Mouse (Mus musculus) midbrain, embryonic 14.5 days (tissue): ENCODE data around the gene Eva1a. TPM values are rescaled to one million over a fixed set of nuclear protein-coding genes. Genes with fewer than 3 reads are reported as not detected.

Experiments used
- ATAC-seq: fragments of 200-750 bp; cut with Nextera tagmentation; 2 replicates; pipeline ENCODE4 v1.8.0; 2017; ENCODE audit warnings: moderate number of reproducible peaks, moderate library complexity; ENCODE audit not compliant: low FRiP score, low TSS enrichment
- DNase-seq: peaks from one replicate; pipeline ENCODE4 v3.0.0-alpha.2; 2015
- H3K27ac ChIP-seq: fragments of 300-500 bp; sonication (generic); replicated peaks from 2 replicates; pipeline ENCODE4 v1.5.1; 2014; ENCODE audit warnings: mild to moderate bottlenecking, low read depth, low read length, moderate library complexity
- H3K27me3 ChIP-seq: fragments of 300-500 bp; sonication (generic); 2 replicates; pipeline ENCODE4 v1.6.1; 2014; ENCODE audit warnings: low read length, control low read depth, mixed read lengths; ENCODE audit not compliant: control insufficient read depth, insufficient read depth
- H3K36me3 ChIP-seq: fragments of 300-500 bp; sonication (generic); 2 replicates; pipeline ENCODE4 v1.6.1; 2014; ENCODE audit warnings: low read length, control low read depth; ENCODE audit not compliant: control insufficient read depth, insufficient read depth
- H3K4me1 ChIP-seq: fragments of 300-500 bp; sonication (generic); 2 replicates; pipeline ENCODE4 v1.6.1; 2014; ENCODE audit warnings: mild to moderate bottlenecking, antibody characterized with exemption, low read length, control low read depth; ENCODE audit not compliant: control insufficient read depth, insufficient read depth
- H3K4me2 ChIP-seq: fragments of 300-500 bp; sonication (generic); 2 replicates; pipeline ENCODE4 v1.6.1; 2014; ENCODE audit warnings: mild to moderate bottlenecking, low read length, moderate library complexity
- H3K4me3 ChIP-seq: fragments of 300-500 bp; sonication (generic); replicated peaks from 2 replicates; pipeline ENCODE4 v1.5.1; 2014; ENCODE audit warnings: low read depth, low read length
- H3K9ac ChIP-seq: fragments of 300-500 bp; sonication (generic); replicated peaks from 2 replicates; pipeline ENCODE4 v1.6.1; 2014; ENCODE audit warnings: mild to moderate bottlenecking, low read length, moderate library complexity
- H3K9me3 ChIP-seq: fragments of 300-500 bp; sonication (generic); 2 replicates; pipeline ENCODE4 v1.6.1; 2016; ENCODE audit warnings: low read length, control low read depth, mixed read lengths; ENCODE audit not compliant: control insufficient read depth
- WGBS: fragments of 180-500 bp; shearing (Covaris S2); extraction: QIAGEN DNeasy Blood & Tissue Kit; methylation state at CpG from one replicate; pipeline ENCODE4 v1.1.7; 2014; 5-methylcytosine and 5-hydroxymethylcytosine counted together
- polyA plus RNA-seq: library from polyadenylated mRNA; unstranded; fragments of >200 nt; fragmentation: Nextera tagmentation; extraction: Ambion mirVana; gene quantifications from 2 replicates; pipeline ENCODE4 v1.2.1, GENCODE M21; 2014

The Eva1a gene
- polyA plus RNA-seq = 0.32 and 0.63 TPM in 2 replicates

DNA sequence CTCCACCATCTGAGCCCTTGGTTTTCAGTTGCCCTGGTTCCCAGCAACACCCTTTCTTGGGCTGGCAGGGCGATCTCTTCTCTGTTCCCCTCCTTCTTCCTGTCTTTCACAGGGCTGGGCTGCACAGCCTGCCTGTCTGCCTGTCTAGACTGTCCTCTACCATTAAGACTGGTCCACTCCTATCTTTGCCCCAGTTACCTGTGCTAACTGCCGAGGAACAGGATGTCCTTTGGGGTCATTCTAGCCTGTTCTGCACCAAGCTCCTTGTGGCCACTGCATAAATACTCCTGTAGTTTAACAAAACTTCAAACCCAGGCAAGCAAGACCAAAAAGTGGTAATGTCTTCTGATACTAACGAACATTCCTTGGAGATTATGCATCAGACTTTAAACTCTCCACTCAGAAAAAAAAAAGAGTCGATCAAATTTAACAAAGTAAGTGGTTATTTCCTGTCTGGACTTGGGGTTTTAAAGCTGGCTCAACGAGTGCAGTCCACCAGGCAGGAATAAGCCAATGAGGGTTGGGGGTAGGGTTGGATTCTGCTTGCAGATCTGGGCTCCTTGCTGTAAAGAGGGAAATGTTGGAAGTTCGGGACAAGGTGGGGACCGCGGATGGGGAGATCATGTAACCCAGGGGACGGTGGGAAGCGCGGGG is at the start of gene Eva1a:
Gene Eva1a, plus strand, starts transcription at position 210 of the 654 bp plus-strand sequence.
- H3K9me3 ChIP-seq = no peaks in the 10 kb centered on the region
- H3K9ac ChIP-seq = peak within 1 kb of the TSS; percentile 45; the same call in 1 of the 2 replicates
- peaks cover 16% of the 10 kb centered on the region; the same call in 1 of the 2 replicates for H3K4me1 ChIP-seq
- ATAC-seq (no peak), DNase-seq (no peak)
- H3K4me2 ChIP-seq = peak within 1 kb of the TSS; percentile 90
- no peaks in the 10 kb centered on the region for H3K36me3 ChIP-seq
- WGBS = 16% methylated on average over 11 of the region's 11 CpGs
- no peak within 1 kb of the TSS for H3K27ac ChIP-seq
- peak within 1 kb of the TSS; percentile 42 for H3K4me3 ChIP-seq
- peaks cover 34% of the 10 kb centered on the region for H3K27me3 ChIP-seq

DNA sequence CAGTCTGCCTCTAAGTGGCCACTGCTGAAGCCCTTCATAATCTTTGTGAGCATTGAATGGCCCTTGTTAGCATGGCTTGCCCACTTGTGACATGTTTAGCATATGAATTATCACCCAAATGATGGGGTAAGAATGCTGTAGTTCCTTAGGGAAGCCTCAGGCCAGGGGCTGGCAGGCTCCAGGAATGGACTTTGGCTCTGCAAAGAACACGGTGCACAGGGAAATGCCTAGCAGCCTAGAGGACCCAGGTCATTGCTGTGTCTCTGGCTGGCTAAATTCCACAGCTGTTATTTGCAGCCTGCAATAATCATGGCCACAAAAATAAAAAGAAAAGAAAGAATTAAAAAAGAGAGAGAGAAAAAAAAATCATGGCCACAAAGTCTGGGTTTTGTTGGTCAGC is 28.5 kb upstream of the Eva1a start:
- no peaks in the 10 kb centered on the region for H3K9me3 ChIP-seq
- no peak overlapping the region for H3K4me2 ChIP-seq
- H3K4me1 ChIP-seq = no peaks in the 10 kb centered on the region
- H3K9ac ChIP-seq = no peak overlapping the region
- H3K27me3 ChIP-seq = no peaks in the 10 kb centered on the region
- WGBS = 53% methylated on average over 1 of the region's 1 CpGs
- no peak overlapping the region for H3K4me3 ChIP-seq
- no peak overlapping the region for H3K27ac ChIP-seq
- no peak for DNase-seq
- no peaks in the 10 kb centered on the region for H3K36me3 ChIP-seq
- no peak for ATAC-seq

DNA sequence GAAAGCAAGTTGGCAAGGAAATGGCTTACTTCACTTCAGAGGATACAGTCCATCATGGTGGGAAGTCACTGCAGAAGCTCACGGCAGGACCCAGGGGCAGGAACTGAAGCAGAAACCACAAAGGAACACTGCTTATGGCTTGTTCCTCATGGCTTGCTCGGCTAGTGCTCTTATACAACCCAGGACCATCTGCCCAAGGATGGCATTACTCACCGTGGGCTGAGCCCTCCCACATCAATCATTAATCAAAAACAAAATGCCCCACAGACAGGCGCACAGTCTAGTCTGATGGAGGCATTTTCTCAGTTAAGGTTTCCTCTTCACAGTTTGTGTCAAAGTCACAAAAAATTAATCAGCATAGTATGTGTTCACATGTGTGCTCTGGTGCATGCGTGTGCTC is 19.8 kb upstream of the Eva1a start:
- 87% methylated on average over 5 of the region's 5 CpGs for WGBS
- Histone ChIP-seq H3K27ac (no peak overlapping the region), H3K27me3 (no peaks in the 10 kb centered on the region), H3K4me2 (no peak overlapping the region), H3K4me1 (no peaks in the 10 kb centered on the region), H3K9ac (no peak overlapping the region), H3K9me3 (no peaks in the 10 kb centered on the region), H3K4me3 (no peak overlapping the region), H3K36me3 (no peaks in the 10 kb centered on the region)
- ATAC-seq (no peak), DNase-seq (no peak)

DNA sequence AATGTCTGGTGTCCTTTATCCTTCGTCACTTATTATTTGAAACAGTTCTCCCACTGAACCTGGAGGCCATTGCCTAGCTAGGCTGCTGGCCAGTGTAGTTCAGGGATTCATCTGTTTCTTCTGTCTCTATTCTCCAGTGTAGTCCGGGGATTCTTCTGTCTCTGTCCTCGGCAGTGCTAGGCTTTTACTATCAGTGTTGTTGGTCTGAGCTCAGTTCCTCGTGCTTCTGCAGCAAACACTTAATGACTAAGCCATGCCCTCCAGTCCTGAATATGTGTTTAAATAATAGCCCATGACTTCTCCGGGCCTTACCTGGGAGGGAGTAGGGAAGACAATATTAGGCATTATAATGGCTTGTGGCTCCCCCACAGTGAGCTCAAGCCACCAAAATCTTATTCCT is 19.3 kb upstream of the Eva1a start:
- no peak overlapping the region for H3K9ac ChIP-seq
- no peaks in the 10 kb centered on the region for H3K27me3 ChIP-seq
- H3K36me3 ChIP-seq = no peaks in the 10 kb centered on the region
- H3K4me3 ChIP-seq = no peak overlapping the region
- no peak for DNase-seq
- H3K9me3 ChIP-seq = no peaks in the 10 kb centered on the region
- ATAC-seq = no peak
- H3K4me2 ChIP-seq = no peak overlapping the region
- no peaks in the 10 kb centered on the region for H3K4me1 ChIP-seq
- 88% methylated on average over 5 of the region's 5 CpGs for WGBS
- no peak overlapping the region for H3K27ac ChIP-seq

DNA sequence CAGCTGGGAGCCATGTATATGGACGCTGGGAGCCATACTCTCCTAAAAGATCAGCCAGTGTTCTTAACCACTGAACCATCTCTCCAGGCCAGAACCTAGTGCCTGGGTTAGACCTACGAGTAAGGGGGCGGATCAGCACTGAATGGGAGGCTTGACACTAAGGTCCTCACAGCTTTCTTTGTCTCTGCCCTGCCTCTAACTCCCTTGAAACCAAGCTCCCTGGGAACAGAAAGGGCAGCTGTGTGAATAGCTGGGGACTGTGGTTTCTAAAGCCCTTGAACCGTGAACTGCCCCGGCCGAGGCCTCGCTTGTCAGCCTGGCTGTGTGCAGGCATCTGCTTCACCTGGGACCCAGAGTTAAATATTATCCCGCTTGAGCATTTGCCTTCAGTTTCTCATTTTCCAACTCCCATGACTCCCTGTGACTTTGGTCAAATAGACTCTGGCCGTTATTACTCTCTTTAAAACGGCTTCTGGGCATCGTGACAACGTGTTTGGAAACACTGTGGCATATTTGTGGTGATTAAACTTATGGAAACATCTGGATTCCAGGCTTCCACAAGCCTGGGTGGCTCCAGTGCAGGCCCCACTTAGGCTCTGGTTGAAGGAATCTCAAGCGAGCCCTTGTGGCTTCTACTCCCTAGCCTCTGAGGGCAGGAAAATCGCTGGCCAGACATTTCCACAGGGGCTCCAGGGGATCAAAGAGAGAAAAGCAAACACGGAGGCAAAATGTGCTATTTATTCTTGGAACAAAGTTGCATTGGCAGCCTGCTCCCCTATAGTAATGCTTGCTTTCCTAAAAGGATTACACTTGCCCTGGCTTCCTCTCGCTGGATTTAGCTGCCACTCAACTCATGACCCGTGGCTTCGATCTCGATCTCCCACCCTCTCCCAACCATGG is 11.0 kb upstream of the Eva1a start:
- 13% methylated on average over 19 of the region's 19 CpGs for WGBS
- no peaks in the 10 kb centered on the region for H3K36me3 ChIP-seq
- H3K4me2 ChIP-seq = no peak overlapping the region
- no peak overlapping the region for H3K27ac ChIP-seq
- H3K9ac ChIP-seq = no peak overlapping the region
- DNase-seq = peak; percentile 26
- no peaks in the 10 kb centered on the region; the same call in 1 of the 2 replicates for H3K27me3 ChIP-seq
- ATAC-seq = no peak
- no peak overlapping the region for H3K4me3 ChIP-seq
- H3K9me3 ChIP-seq = no peaks in the 10 kb centered on the region
- peaks cover 8% of the 10 kb centered on the region; the same call in 1 of the 2 replicates for H3K4me1 ChIP-seq

DNA sequence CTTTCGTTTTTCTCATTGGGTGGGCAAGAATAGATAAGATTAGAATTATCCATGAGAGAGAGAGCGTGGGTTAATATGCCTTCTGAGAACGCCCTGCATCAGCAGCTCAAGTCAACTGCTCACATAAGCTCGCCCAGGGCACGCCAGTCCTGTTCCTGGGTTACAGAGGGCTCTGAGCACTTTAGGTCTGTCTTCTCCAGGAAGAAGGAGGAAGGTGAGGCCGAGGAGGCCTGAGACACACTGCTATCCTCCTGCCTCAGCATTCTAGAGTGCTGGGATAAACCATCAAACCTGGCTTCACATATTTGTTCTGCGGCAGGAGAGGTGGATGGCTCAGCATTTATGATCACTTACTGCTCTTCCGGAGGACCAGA is 10.3 kb upstream of the Eva1a start:
- 37% methylated on average over 8 of the region's 8 CpGs for WGBS
- no peak for ATAC-seq
- no peak overlapping the region for H3K4me3 ChIP-seq
- peaks cover 8% of the 10 kb centered on the region; the same call in 1 of the 2 replicates for H3K4me1 ChIP-seq
- no peak for DNase-seq
- H3K4me2 ChIP-seq = no peak overlapping the region
- no peaks in the 10 kb centered on the region for H3K9me3 ChIP-seq
- H3K27me3 ChIP-seq = no peaks in the 10 kb centered on the region; the same call in 1 of the 2 replicates
- H3K36me3 ChIP-seq = no peaks in the 10 kb centered on the region
- H3K27ac ChIP-seq = no peak overlapping the region
- no peak overlapping the region for H3K9ac ChIP-seq

DNA sequence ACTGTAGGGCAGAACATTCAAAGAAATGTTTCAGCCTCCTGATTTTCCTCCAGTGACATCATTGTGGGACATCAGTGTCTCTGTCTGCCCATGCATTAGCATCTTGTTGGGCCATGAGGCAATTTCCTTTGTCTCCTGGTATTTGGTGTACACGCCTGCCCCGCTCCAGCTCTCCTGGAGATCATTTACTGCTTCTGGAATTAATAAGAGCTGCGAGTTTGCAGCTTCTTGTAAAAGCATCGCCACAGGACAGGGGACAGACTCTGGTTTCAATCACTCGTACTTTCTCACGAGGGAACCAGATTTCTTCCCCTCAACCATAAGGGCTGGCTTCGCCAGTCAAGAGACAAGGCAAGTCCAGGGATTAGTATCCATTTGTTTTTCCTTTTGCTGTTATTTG is 3.6 kb upstream of the Eva1a start:
- no peak for DNase-seq

DNA sequence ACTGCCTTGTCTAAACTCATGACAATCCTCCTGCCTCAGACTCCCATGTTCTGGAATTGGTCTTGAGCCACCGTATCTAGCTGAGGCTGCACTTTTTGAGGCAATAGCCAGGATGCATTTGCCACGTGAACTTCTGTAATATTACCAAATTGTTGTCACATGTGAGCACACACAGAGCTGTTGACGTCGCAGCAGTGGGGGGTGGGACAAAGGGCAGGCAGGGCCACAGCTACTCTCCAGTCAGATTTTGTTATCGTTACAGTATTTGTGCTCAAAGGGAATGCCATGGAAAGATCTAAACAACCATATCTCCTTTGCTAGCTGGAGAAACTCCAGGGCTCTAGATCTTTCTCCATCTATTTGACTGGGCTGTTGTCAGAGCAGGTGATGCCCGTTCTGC is 1.6 kb upstream of the Eva1a start:
- Histone ChIP-seq H3K9me3 (no peaks in the 10 kb centered on the region), H3K27ac (no peak overlapping the region), H3K36me3 (no peaks in the 10 kb centered on the region), H3K4me3 (no peak overlapping the region), H3K27me3 (peaks cover 33% of the 10 kb centered on the region), H3K4me1 (peaks cover 16% of the 10 kb centered on the region; the same call in 1 of the 2 replicates), H3K4me2 (no peak overlapping the region), H3K9ac (no peak overlapping the region)
- no peak for ATAC-seq
- no peak for DNase-seq
- WGBS = 80% methylated on average over 6 of the region's 6 CpGs

More for the DNA sequence above, 3.6 kb upstream of the Eva1a start:
- Histone ChIP-seq H3K27me3 (peaks cover 22% of the 10 kb centered on the region), H3K4me2 (no peak overlapping the region), H3K27ac (no peak overlapping the region), H3K4me1 (peaks cover 8% of the 10 kb centered on the region; the same call in 1 of the 2 replicates), H3K9ac (no peak overlapping the region), H3K9me3 (no peaks in the 10 kb centered on the region), H3K36me3 (no peaks in the 10 kb centered on the region), H3K4me3 (no peak overlapping the region)
- WGBS = 76% methylated on average over 7 of the region's 7 CpGs
- no peak for ATAC-seq
